Mouse (Mus musculus) ES-E14 (cell line): ENCODE data around the gene Macrod2. TPM values are rescaled to one million over a fixed set of nuclear protein-coding genes. Genes with fewer than 3 reads are reported as not detected.

Experiments
- DNase-seq: peaks from one replicate; pipeline ENCODE4 v3.0.0-alpha.2; 2013; ENCODE audit warnings: low read depth, low spot score
- H3K27ac ChIP-seq: 2 replicates; pipeline ENCODE4 v1.5.1; 2012; ENCODE audit warnings: low read depth, mild to moderate bottlenecking, low read length, moderate library complexity, mixed read lengths; ENCODE audit not compliant: poor library complexity, insufficient read depth, severe bottlenecking
- H3K36me3 ChIP-seq: 2 replicates; pipeline ENCODE4 v1.6.1; 2012; ENCODE audit warnings: mild to moderate bottlenecking, low read length, moderate library complexity, mixed read lengths; ENCODE audit not compliant: control insufficient read depth, poor library complexity, insufficient read depth, severe bottlenecking
- H3K4me1 ChIP-seq, 2 experiments: fragments of 150-350 bp in 1 of 2; sonication (generic) in 1 of 2; 2 replicates each; pipeline ENCODE4 v1.6.1; 2012; ENCODE audit warnings: low read length in 2 of 2, mild to moderate bottlenecking in 1 of 2, mixed read lengths in 1 of 2; ENCODE audit not compliant: control insufficient read depth in 2 of 2, insufficient read depth in 2 of 2, poor library complexity in 1 of 2
- H3K4me3 ChIP-seq, 2 experiments: fragments of 150-350 bp in 1 of 2; sonication (generic) in 1 of 2; 2 replicates each; pipeline ENCODE4 v1.5.1; 2012; ENCODE audit warnings: low read length in 2 of 2, low read depth in 1 of 2, mild to moderate bottlenecking in 1 of 2, mixed read lengths in 1 of 2; ENCODE audit not compliant: insufficient read depth in 1 of 2, poor library complexity in 1 of 2, severe bottlenecking in 1 of 2
- H3K9ac ChIP-seq: 2 replicates; pipeline ENCODE4 v1.6.1; 2012; ENCODE audit warnings: low read depth, mild to moderate bottlenecking, low read length, mixed read lengths; ENCODE audit not compliant: poor library complexity, insufficient read depth, severe bottlenecking
- H3K9me3 ChIP-seq: fragments of 150-350 bp; sonication (generic); 2 replicates; pipeline ENCODE4 v1.6.1; 2012; ENCODE audit warnings: low read depth, mild to moderate bottlenecking, low read length; ENCODE audit not compliant: control insufficient read depth, insufficient read depth
- CHD2 ChIP-seq: IDR thresholded peaks from 2 replicates; pipeline ENCODE4 v1.6.1; 2014; ENCODE audit warnings: mild to moderate bottlenecking, low read depth, low read length, inconsistent platforms
- HCFC1 ChIP-seq: IDR thresholded peaks from 2 replicates; pipeline ENCODE4 v1.6.1; 2012; ENCODE audit warnings: low read length, inconsistent platforms, borderline replicate concordance; ENCODE audit not compliant: insufficient read depth
- MAFK ChIP-seq: IDR thresholded peaks from 2 replicates; pipeline ENCODE4 v1.6.1; 2014; ENCODE audit warnings: mild to moderate bottlenecking, low read depth, low read length, inconsistent platforms; ENCODE audit not compliant: insufficient read depth
- ZC3H11A ChIP-seq: IDR thresholded peaks from 2 replicates; pipeline ENCODE4 v1.6.1; 2012; ENCODE audit warnings: low read depth, mild to moderate bottlenecking, inconsistent platforms, low read length, borderline replicate concordance
- ZNF384 ChIP-seq: IDR thresholded peaks from 2 replicates; pipeline ENCODE4 v1.6.1; 2012; ENCODE audit warnings: low read depth, low read length, inconsistent platforms
- in situ Hi-C, 2 experiments: fragments of 600-800 bp; cut with MboI; formaldehyde crosslinking; loops; one replicate each; pipeline ENCODE4 v1.15.1; 2025; ENCODE audit warnings: low sequenced_read_pairs in 2 of 2, inconsistent platforms in 1 of 2; ENCODE audit not compliant: unreplicated experiment in 2 of 2
- total RNA-seq: library from RNA; depleted of rRNA; stranded (reverse); fragments of 300-350 nt; gene quantifications from 2 replicates; pipeline ENCODE4 v1.2.3, GENCODE M21; 2012

Macrod2 gene
- total RNA-seq, 1 experiment: 12.7 TPM

DNA sequence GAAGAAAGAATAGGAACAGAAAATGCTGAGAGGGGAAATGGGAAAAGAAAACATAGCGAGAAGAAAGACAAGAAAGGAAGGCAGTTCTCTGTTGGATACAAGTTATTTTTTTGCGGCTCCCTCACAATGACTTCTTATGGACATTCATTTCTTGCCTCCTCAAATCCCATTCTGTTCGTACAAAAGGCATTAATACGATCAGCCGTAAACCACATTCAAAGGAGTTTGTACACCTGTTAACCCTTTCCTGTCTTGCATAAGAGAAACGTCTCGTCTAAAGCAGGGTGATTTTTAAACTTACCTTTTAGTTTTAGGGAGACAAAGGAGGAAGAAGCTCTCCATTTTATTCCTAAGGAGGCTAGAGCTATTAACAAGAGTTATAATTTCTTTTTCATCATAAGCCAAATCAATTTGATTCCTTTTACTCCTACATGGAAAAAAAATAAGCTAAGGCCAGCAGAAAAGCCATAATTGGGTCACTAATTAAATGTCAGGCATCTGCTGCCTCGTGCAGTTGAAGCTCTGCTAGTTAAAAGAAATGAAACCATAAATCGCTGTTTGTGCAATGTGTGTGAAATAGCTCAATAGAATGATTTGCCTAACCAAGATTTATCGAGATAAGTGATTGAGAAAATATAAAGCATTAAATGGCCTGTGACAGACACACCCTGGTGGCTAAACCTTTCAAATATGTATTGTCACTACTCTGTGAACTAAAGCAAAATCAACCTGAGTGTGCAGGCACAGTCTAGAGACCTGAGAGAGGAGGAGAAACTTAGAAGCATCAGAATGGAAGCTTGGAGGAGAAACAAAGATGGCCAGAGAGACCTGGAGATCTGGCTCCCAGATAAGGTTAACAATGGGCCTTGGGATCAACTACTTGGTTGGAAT, 1635.9 kb downstream of the Macrod2 start:
- no peak overlapping the region for H3K9ac ChIP-seq
- in situ Hi-C loops: no loop called here
- no peak overlapping the region for H3K27ac ChIP-seq
- TF ChIP-seq ZNF384: no peak
- TF ChIP-seq MAFK: no peak
- no peak for TF ChIP-seq HCFC1
- TF ChIP-seq ZC3H11A: no peak
- TF ChIP-seq CHD2: no peak
- no peak overlapping the region for H3K4me3 ChIP-seq
- H3K36me3 ChIP-seq: no peaks in the 10 kb centered on the region
- no peaks in the 10 kb centered on the region for H3K9me3 ChIP-seq
- DNase-seq: no peak
- H3K4me1 ChIP-seq: no peaks in the 10 kb centered on the region

DNA sequence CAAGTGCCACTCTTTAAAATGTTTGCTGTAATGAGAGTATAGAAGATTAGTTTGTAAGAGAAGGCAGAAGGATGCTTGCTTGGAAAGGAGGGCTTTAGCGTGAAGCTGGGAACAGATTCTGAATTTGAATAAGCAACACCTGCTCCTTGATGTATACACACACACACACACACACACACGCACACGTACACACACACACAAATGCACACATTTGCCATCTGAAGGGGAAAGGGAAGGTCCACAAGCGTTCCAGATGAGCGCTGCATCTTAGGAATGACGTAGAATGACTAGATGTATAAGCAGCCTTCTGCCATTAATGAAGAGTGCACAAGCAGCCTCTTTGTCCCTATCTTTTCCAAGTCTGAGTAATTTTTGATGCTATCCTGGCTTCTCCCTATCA, 1660.5 kb downstream of the Macrod2 start:
- H3K4me3 ChIP-seq: no peak overlapping the region
- no peak overlapping the region for H3K9ac ChIP-seq
- no peaks in the 10 kb centered on the region for H3K36me3 ChIP-seq
- H3K9me3 ChIP-seq: no peaks in the 10 kb centered on the region
- TF ChIP-seq HCFC1 (no peak), MAFK (no peak), ZNF384 (no peak), ZC3H11A (no peak), CHD2 (no peak)
- no peak overlapping the region for H3K27ac ChIP-seq
- no peaks in the 10 kb centered on the region for H3K4me1 ChIP-seq
- in situ Hi-C loops: no loop called here
- DNase-seq: no peak

DNA sequence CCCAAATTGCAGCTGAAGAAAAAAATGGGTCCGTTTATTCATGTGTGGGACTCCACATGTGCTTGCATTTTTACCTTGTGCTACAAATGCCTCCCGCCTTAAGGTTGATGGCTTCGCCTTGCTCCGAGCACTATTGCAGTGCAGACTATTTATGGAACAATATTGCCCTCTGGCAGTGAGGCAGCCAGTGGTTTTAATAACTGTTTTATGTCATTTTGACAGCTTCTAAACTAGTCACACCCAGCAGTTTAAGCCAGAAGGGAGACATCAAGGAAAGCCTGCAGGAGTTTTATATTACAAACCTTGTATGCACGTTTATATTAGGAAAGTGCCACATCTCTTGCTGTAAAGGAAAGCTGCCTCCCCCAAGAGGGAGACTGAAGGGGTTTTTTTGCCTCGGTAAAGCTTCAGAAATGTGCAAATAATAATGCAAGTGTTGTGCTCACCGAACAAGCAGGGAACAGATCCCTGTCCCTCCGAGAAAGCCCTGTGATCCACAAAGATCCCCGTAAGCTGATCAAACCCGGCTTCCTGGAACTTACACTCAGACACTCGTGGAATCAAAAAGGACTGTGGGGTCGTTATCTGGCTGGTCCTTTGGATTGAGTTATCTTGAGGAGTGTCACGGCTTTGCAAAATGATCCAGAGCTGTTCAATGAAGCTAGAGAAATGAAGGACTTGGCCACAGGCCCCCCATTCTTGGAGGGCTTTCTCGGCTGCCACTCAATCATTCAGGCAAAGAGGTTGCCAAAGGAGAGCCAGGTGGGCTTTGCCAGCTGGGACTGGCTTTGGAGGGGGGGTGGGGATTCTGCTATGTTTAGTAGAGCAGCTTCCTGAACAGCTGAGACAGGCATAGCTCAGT, 1663.0 kb downstream of the Macrod2 start:
- H3K4me1 ChIP-seq: no peaks in the 10 kb centered on the region
- TF ChIP-seq CHD2 (no peak), ZC3H11A (no peak), ZNF384 (no peak), HCFC1 (no peak), MAFK (no peak)
- no peaks in the 10 kb centered on the region for H3K9me3 ChIP-seq
- no peak for DNase-seq
- no peaks in the 10 kb centered on the region for H3K36me3 ChIP-seq
- H3K4me3 ChIP-seq: no peak overlapping the region
- H3K27ac ChIP-seq: no peak overlapping the region
- no peak overlapping the region for H3K9ac ChIP-seq
- in situ Hi-C loops: no loop called here

DNA sequence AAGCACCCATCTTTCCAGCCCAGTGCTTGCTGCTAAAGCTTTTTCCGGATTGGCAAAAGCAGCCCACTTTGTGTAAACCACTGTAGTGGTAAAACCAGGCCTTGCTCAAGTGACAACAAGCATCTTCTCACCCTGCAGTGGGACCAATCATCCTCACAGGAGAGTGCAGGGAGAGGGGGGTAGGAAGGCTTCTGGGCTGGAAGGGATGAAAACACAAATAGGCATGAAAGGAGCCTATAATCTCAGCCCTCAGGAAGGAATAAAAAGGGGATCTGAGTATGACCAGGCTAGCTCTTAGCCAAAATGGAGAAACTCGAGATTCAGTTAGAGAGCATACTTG, 1663.6 kb downstream of the Macrod2 start:
- Histone ChIP-seq H3K4me3 (no peak overlapping the region), H3K27ac (no peak overlapping the region), H3K9ac (no peak overlapping the region), H3K4me1 (no peaks in the 10 kb centered on the region), H3K9me3 (no peaks in the 10 kb centered on the region), H3K36me3 (no peaks in the 10 kb centered on the region)
- in situ Hi-C loops: no loop called here
- DNase-seq: no peak
- TF ChIP-seq MAFK: no peak
- TF ChIP-seq ZNF384: no peak
- TF ChIP-seq ZC3H11A: no peak
- no peak for TF ChIP-seq CHD2
- TF ChIP-seq HCFC1: no peak
